Comparison of ENCODE assay signal across 8 mouse cellular contexts in genomic region chr10:127748847-127749612, GRCm38 (mm10). TPM values are rescaled to one million over a fixed set of nuclear protein-coding genes. Genes with fewer than 3 reads are reported as not detected.
DNase-seq lines count a peak whose midpoint lies in the region; ATAC-seq lines count a peak whose summit lies in the region.

No protein-coding gene starts in this region.

- H3K27me3 ChIP-seq in limb, embryonic 13.5 days: no peaks in the 10 kb centered on the region
- H3K27me3 ChIP-seq in neural tube, embryonic 11.5 days (ENCODE audit: control insufficient read depth, insufficient read depth, low read length): no peaks in the 10 kb centered on the region

- ATAC-seq in limb, embryonic 13.5 days (ENCODE audit: low FRiP score, low read depth): no peak
- no peak for ATAC-seq in neural tube, embryonic 11.5 days (ENCODE audit: insufficient read depth, low FRiP score, low TSS enrichment)
- ATAC-seq in megakaryocyte-erythroid progenitor cell, adult 5-6 weeks (replicated peaks; ENCODE audit: low FRiP score, low TSS enrichment, poor library complexity, severe bottlenecking): no peak

- peak; percentile 15 for DNase-seq in retina, postnatal 1 day
- no peak for DNase-seq in retina, embryonic 14.5 days (ENCODE audit: low spot score)
- peak; percentile 43 to 52 for DNase-seq in heart, postnatal 14 days
- DNase-seq in neural tube, embryonic 11.5 days (ENCODE audit: low spot score): peak; percentile 23
- DNase-seq in thymus, postnatal 36 days: no peak
- DNase-seq in thymus, postnatal 14 days: no peak

- H3K36me3 ChIP-seq in limb, embryonic 13.5 days: peaks cover 47% of the 10 kb centered on the region
- H3K36me3 ChIP-seq in neural tube, embryonic 11.5 days (ENCODE audit: control insufficient read depth, insufficient read depth, low read length): peaks cover 8% of the 10 kb centered on the region

- no peak overlapping the region for H3K4me3 ChIP-seq in limb, embryonic 13.5 days
- no peak overlapping the region for H3K4me3 ChIP-seq in neural tube, embryonic 11.5 days (ENCODE audit: low read depth, low read length)

- H3K4me1 ChIP-seq in limb, embryonic 13.5 days: peaks cover 13% of the 10 kb centered on the region
- peaks cover 13% of the 10 kb centered on the region for H3K4me1 ChIP-seq in neural tube, embryonic 11.5 days (ENCODE audit: control insufficient read depth, insufficient read depth, low read length)

- no peak overlapping the region; the same call in 1 of the 2 replicates for H3K27ac ChIP-seq in limb, embryonic 13.5 days
- no peak overlapping the region for H3K27ac ChIP-seq in neural tube, embryonic 11.5 days (ENCODE audit: low read depth, low read length)

- 6% methylated on average over 8 of the region's 8 CpGs for WGBS in limb, embryonic 13.5 days
- WGBS in neural tube, embryonic 11.5 days: 5% methylated on average over 8 of the region's 8 CpGs

- no peaks in the 10 kb centered on the region for H3K9me3 ChIP-seq in limb, embryonic 13.5 days
- no peaks in the 10 kb centered on the region for H3K9me3 ChIP-seq in neural tube, embryonic 11.5 days (ENCODE audit: control insufficient read depth, low read length)

- intact Hi-C loops in heart, postnatal 14 days (cut with DNase I): no loop called here

- H3K9ac ChIP-seq in limb, embryonic 13.5 days: no peak overlapping the region
- no peak overlapping the region for H3K9ac ChIP-seq in neural tube, embryonic 11.5 days (ENCODE audit: low read length)

- peak overlapping the region; percentile 46; the same call in 1 of the 2 replicates for H3K4me2 ChIP-seq in limb, embryonic 13.5 days (replicated peaks)
- H3K4me2 ChIP-seq in neural tube, embryonic 11.5 days (ENCODE audit: low read depth): peak overlapping the region; percentile 7; the same call in 1 of the 2 replicates

RNA-seq across cellular contexts. Expression of gene Gpr182, which starts 2.5 kb away (rescaled TPM):
- total RNA-seq in heart, postnatal 14 days (2021): 1 to 10 TPM; 3.4 to 4.6 TPM
- 0.54 and 0.71 TPM in 2 replicates for polyA plus RNA-seq in limb, embryonic 13.5 days (2015; fragmentation: Nextera tagmentation; extraction: Ambion mirVana)
- 0.29 and 0.38 TPM in 2 replicates for polyA plus RNA-seq in neural tube, embryonic 11.5 days (2014; fragmentation: Nextera tagmentation; extraction: Ambion mirVana)
- total RNA-seq in megakaryocyte-erythroid progenitor cell, adult 5-6 weeks (2014; fragmentation: Nextera tagmentation): not detected in 2 replicates
- not detected in 2 replicates for total RNA-seq in megakaryocyte-erythroid progenitor cell, adult 5-6 weeks (2017)

RNA-seq across cellular contexts. Expression of gene Zbtb39, which starts 9.7 kb away (rescaled TPM):
- total RNA-seq in heart, postnatal 14 days (2021): 1 to 10 TPM; 7.5 to 8.3 TPM
- 3.9 and 4.0 TPM in 2 replicates for polyA plus RNA-seq in limb, embryonic 13.5 days (2015; fragmentation: Nextera tagmentation; extraction: Ambion mirVana)
- 7.0 and 8.0 TPM in 2 replicates for polyA plus RNA-seq in neural tube, embryonic 11.5 days (2014; fragmentation: Nextera tagmentation; extraction: Ambion mirVana)
- total RNA-seq in megakaryocyte-erythroid progenitor cell, adult 5-6 weeks (2014; fragmentation: Nextera tagmentation): 6.9 and 10.2 TPM in 2 replicates
- total RNA-seq in megakaryocyte-erythroid progenitor cell, adult 5-6 weeks (2017): 3.0 and 3.4 TPM in 2 replicates

RNA-seq across cellular contexts. Expression of gene Rdh1, which starts 10.5 kb away (rescaled TPM):
- under 1 TPM in 1 of 2 experiments, not detected in 1; 0.05 TPM for total RNA-seq in heart, postnatal 14 days (2021)
- polyA plus RNA-seq in limb, embryonic 13.5 days (2015; fragmentation: Nextera tagmentation; extraction: Ambion mirVana): not detected in 2 replicates
- polyA plus RNA-seq in neural tube, embryonic 11.5 days (2014; fragmentation: Nextera tagmentation; extraction: Ambion mirVana): not detected in 2 replicates
- 0.24 TPM in 1 of 2 replicates, not detected in the other for total RNA-seq in megakaryocyte-erythroid progenitor cell, adult 5-6 weeks (2014; fragmentation: Nextera tagmentation)
- 0.05 TPM in 1 of 2 replicates, not detected in the other for total RNA-seq in megakaryocyte-erythroid progenitor cell, adult 5-6 weeks (2017)

RNA-seq across cellular contexts. Expression of gene Rdh16f1, which starts 10.6 kb away (rescaled TPM):
- total RNA-seq in heart, postnatal 14 days (2021): under 1 TPM; 0.15 to 0.22 TPM
- not detected in 2 replicates for polyA plus RNA-seq in limb, embryonic 13.5 days (2015; fragmentation: Nextera tagmentation; extraction: Ambion mirVana)
- polyA plus RNA-seq in neural tube, embryonic 11.5 days (2014; fragmentation: Nextera tagmentation; extraction: Ambion mirVana): 0.13 TPM in 1 of 2 replicates, not detected in the other
- not detected in 2 replicates for total RNA-seq in megakaryocyte-erythroid progenitor cell, adult 5-6 weeks (2014; fragmentation: Nextera tagmentation)
- total RNA-seq in megakaryocyte-erythroid progenitor cell, adult 5-6 weeks (2017): not detected in 2 replicates

RNA-seq across cellular contexts. Expression of gene Tac2, which starts 24.8 kb away (rescaled TPM):
- not detected for total RNA-seq in heart, postnatal 14 days (2021)
- polyA plus RNA-seq in limb, embryonic 13.5 days (2015; fragmentation: Nextera tagmentation; extraction: Ambion mirVana): 0.70 and 1.8 TPM in 2 replicates
- 0.49 and 0.57 TPM in 2 replicates for polyA plus RNA-seq in neural tube, embryonic 11.5 days (2014; fragmentation: Nextera tagmentation; extraction: Ambion mirVana)
- total RNA-seq in megakaryocyte-erythroid progenitor cell, adult 5-6 weeks (2014; fragmentation: Nextera tagmentation): 3.5 and 9.5 TPM in 2 replicates
- 0.91 and 2.3 TPM in 2 replicates for total RNA-seq in megakaryocyte-erythroid progenitor cell, adult 5-6 weeks (2017)

Comparison
In these comparisons a context has a peak if more than half of its experiments do, and no peak if none do; other contexts are left out.
1. DNase-seq: peak in retina, postnatal 1 day (single experiment), heart, postnatal 14 days (2 of 2) and neural tube, embryonic 11.5 days (single experiment); none in retina, embryonic 14.5 days (single experiment), thymus, postnatal 36 days (0 of 2) and thymus, postnatal 14 days (single experiment).
2. RNA of gene Gpr182, which starts 2.5 kb away (total RNA-seq): 3.4 to 4.6 TPM in heart, postnatal 14 days; not detected in megakaryocyte-erythroid progenitor cell, adult 5-6 weeks; every median in the first group is over 4 times any median in the second.